26 mouse cellular contexts compared by ENCODE assay signal in genomic region chr2:52536511-52536910, GRCm38 (mm10).
DNase-seq lines count a peak whose midpoint lies in the region; ATAC-seq and TF ChIP-seq lines count a peak whose summit lies in the region.
"Had no signal": no experiment of that assay in that cellular context is flagged by ENCODE, and none has a peak within 500 bp of the region (broad histone marks: within the 10 kb centered on the region; RNA-seq: fewer than 3 reads in every experiment).

No protein-coding gene starts in this region.

- peak; percentile 26 to 43 for DNase-seq in cerebellum, postnatal 14 days
- no peak for DNase-seq in cerebellum, postnatal 4 days (ENCODE audit: low spot score in 2 of 2)
- peak; percentile 40 for DNase-seq in limb, embryonic 14.5 days (ENCODE audit: low spot score)
- no peak for DNase-seq in limb, embryonic 10.5 days (ENCODE audit: low spot score)
- DNase-seq in gastrocnemius, adult 18-20 months (ENCODE audit: low spot score), result peak; percentile 77
- DNase-seq in gastrocnemius, postnatal 10 days, result peak; percentile 62
- no peak for DNase-seq in ovary, postnatal 10 days (ENCODE audit: low spot score)
- DNase-seq in B cell, adult 2 months, result no peak
- DNase-seq: adrenal gland, postnatal 25 days; cerebellum, adult 18-20 months; heart, adult 2 months; heart, postnatal 4 days; kidney, postnatal 14 days; layer of hippocampus, adult 9-11 months; thymus, adult 18-20 months; thymus, postnatal 25 days had no signal

- no peaks in the 10 kb centered on the region for H3K4me1 ChIP-seq in limb, embryonic 14.5 days (ENCODE audit: control insufficient read depth, insufficient read depth, low read length)
- no peaks in the 10 kb centered on the region for H3K4me1 ChIP-seq in limb, embryonic 10.5 days
- H3K4me1 ChIP-seq: forebrain, embryonic 13.5 days; heart, embryonic 15.5 days; hindbrain, embryonic 13.5 days; liver, embryonic 15.5 days; midbrain, embryonic 13.5 days; neural tube, embryonic 13.5 days; stomach, embryonic 15.5 days had no signal

- 69% methylated on average over 4 of the region's 4 CpGs for WGBS in limb, embryonic 14.5 days
- WGBS in limb, embryonic 10.5 days, result 84% methylated on average over 4 of the region's 4 CpGs

- no peak overlapping the region for H3K4me3 ChIP-seq in limb, embryonic 14.5 days (replicated peaks; ENCODE audit: low read length)
- H3K4me3 ChIP-seq in limb, embryonic 10.5 days, result no peak overlapping the region
- H3K4me3 ChIP-seq: forebrain, embryonic 13.5 days; heart, adult 2 months; heart, embryonic 15.5 days; hindbrain, embryonic 13.5 days; liver, embryonic 15.5 days; midbrain, embryonic 13.5 days; neural tube, embryonic 13.5 days; stomach, embryonic 15.5 days had no signal

- H3K27ac ChIP-seq in limb, embryonic 14.5 days (replicated peaks; ENCODE audit: low read depth, low read length), result no peak overlapping the region
- H3K27ac ChIP-seq in limb, embryonic 10.5 days, result no peak overlapping the region
- H3K27ac ChIP-seq: forebrain, embryonic 13.5 days; heart, adult 2 months; heart, embryonic 15.5 days; hindbrain, embryonic 13.5 days; liver, embryonic 15.5 days; macrophage; midbrain, embryonic 13.5 days; neural tube, embryonic 13.5 days; stomach, embryonic 15.5 days had no signal

- no peaks in the 10 kb centered on the region for H3K9me3 ChIP-seq in limb, embryonic 14.5 days (ENCODE audit: control insufficient read depth, low read length)
- no peaks in the 10 kb centered on the region for H3K9me3 ChIP-seq in limb, embryonic 10.5 days (replicated peaks)
- H3K9me3 ChIP-seq: forebrain, embryonic 13.5 days; heart, embryonic 15.5 days; hindbrain, embryonic 13.5 days; liver, embryonic 15.5 days; midbrain, embryonic 13.5 days; neural tube, embryonic 13.5 days; stomach, embryonic 15.5 days had no signal

- no peak overlapping the region for H3K9ac ChIP-seq in limb, embryonic 14.5 days (ENCODE audit: low read depth, low read length, severe bottlenecking)
- H3K9ac ChIP-seq: forebrain, embryonic 13.5 days; heart, embryonic 15.5 days; hindbrain, embryonic 13.5 days; liver, embryonic 15.5 days; midbrain, embryonic 13.5 days; neural tube, embryonic 13.5 days; stomach, embryonic 15.5 days had no signal

- no peak overlapping the region for H3K4me2 ChIP-seq in limb, embryonic 14.5 days (replicated peaks; ENCODE audit: low read depth, low read length, severe bottlenecking)
- H3K4me2 ChIP-seq: forebrain, embryonic 13.5 days; heart, embryonic 15.5 days; hindbrain, embryonic 13.5 days; liver, embryonic 15.5 days; midbrain, embryonic 13.5 days; neural tube, embryonic 13.5 days; stomach, embryonic 15.5 days had no signal

- H3K36me3 ChIP-seq in limb, embryonic 14.5 days (ENCODE audit: control insufficient read depth, insufficient read depth, low read length), result no peaks in the 10 kb centered on the region
- no peaks in the 10 kb centered on the region for H3K36me3 ChIP-seq in limb, embryonic 10.5 days
- H3K36me3 ChIP-seq: heart, embryonic 15.5 days; hindbrain, embryonic 13.5 days; liver, embryonic 15.5 days; midbrain, embryonic 13.5 days; neural tube, embryonic 13.5 days; stomach, embryonic 15.5 days had no signal

- no peaks in the 10 kb centered on the region for H3K27me3 ChIP-seq in limb, embryonic 14.5 days (ENCODE audit: control insufficient read depth, insufficient read depth, low read length)
- H3K27me3 ChIP-seq in limb, embryonic 10.5 days (ENCODE audit: low read depth, poor library complexity, severe bottlenecking), result no peaks in the 10 kb centered on the region
- H3K27me3 ChIP-seq: forebrain, embryonic 13.5 days; heart, embryonic 15.5 days; hindbrain, embryonic 13.5 days; liver, embryonic 15.5 days; midbrain, embryonic 13.5 days; neural tube, embryonic 13.5 days; stomach, embryonic 15.5 days had no signal

- ATAC-seq in limb, embryonic 14.5 days (ENCODE audit: low FRiP score, low read depth), result no peak
- ATAC-seq: CD4-positive, CD25-positive, alpha-beta regulatory T cell, adult 4 months; forebrain, embryonic 13.5 days; intestine, postnatal 0 days; midbrain, embryonic 13.5 days had no signal

- no peak for TF ChIP-seq POLR2A in limb, embryonic 14.5 days (IDR thresholded peaks at IDR 0.05; ENCODE audit: borderline replicate concordance, extremely low read depth, insufficient read depth, insufficient read length)

Comparison
In these comparisons a context has a peak if more than half of its experiments do, and no peak if none do; other contexts are left out.
1. DNase-seq: peak in cerebellum, postnatal 14 days (2 of 2), limb, embryonic 14.5 days (single experiment), gastrocnemius, adult 18-20 months (single experiment) and gastrocnemius, postnatal 10 days (single experiment); none in cerebellum, postnatal 4 days (0 of 2), limb, embryonic 10.5 days (single experiment), ovary, postnatal 10 days (single experiment) and B cell, adult 2 months (0 of 2).